Mouse (Mus musculus): ENCODE data around the gene Gse1. TPM values are rescaled to one million over a fixed set of nuclear protein-coding genes. Genes with fewer than 3 reads are reported as not detected.
A peak's percentile ranks its signal among the peaks of the same experiment; 100 is the strongest.

Gene Gse1
- total and polyA plus RNA-seq, 3 experiments: 12.1 to 24.3 (median 21.0) TPM

- TF ChIP-seq EP300 (IDR thresholded peaks at IDR 0.05; ENCODE audit: insufficient read depth, low read depth, low read length): no peak
- TF ChIP-seq POLR2A (IDR thresholded peaks at IDR 0.05; ENCODE audit: insufficient read depth, low read depth, low read length): no peak
- TF ChIP-seq CTCF (IDR thresholded peaks at IDR 0.05): no peak
- H3K9ac ChIP-seq (ENCODE audit: low read depth, low read length): no peak overlapping the region
- WGBS: 75% methylated on average over 6 of the region's 6 CpGs
- DNase-seq: no peak
- no peaks in the 10 kb centered on the region for H3K27me3 ChIP-seq (ENCODE audit: control insufficient read depth, insufficient read depth, low read length)
- H3K79me2 ChIP-seq (replicated peaks; ENCODE audit: control insufficient read depth, insufficient read depth, low read length): no peaks in the 10 kb centered on the region
- intact Hi-C loops (cut with DNase I): no loop called here
- H3K4me1 ChIP-seq (ENCODE audit: control insufficient read depth, insufficient read depth, low read length): peaks cover under 1% of the 10 kb centered on the region
- no peaks in the 10 kb centered on the region for H3K36me3 ChIP-seq (ENCODE audit: control insufficient read depth, insufficient read depth, low read length)
- no peak overlapping the region for H3K4me3 ChIP-seq
- no peak overlapping the region for H3K27ac ChIP-seq
Observed at GRCm38 (mm10) chr8:120454404-120454803, 226.1 kb downstream of the Gse1 start.

DNA sequence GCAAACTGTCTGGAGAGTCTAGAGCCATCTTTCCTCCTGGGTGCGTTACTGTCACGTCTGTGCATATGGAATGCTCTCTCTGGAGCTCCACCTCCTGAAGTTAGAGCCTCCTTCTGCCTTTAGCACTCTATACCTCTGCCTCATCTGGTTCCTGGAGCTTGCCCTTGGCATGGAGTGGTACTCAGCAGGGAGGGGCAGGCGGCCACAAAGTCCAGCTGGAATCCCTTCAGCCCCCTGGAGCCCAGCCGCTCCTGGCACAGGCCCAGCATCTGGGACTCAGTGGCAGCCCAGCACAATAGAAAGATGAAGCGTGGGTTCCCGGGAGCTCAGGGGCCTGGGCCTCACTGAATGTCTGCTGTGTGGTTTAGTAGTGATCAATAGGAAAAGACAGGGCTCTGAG lies 232.1 kb downstream of the Gse1 start:
- H3K27me3 ChIP-seq (ENCODE audit: control insufficient read depth, insufficient read depth, low read length): no peaks in the 10 kb centered on the region
- peaks cover 3% of the 10 kb centered on the region for H3K4me1 ChIP-seq (ENCODE audit: control insufficient read depth, insufficient read depth, low read length)
- no peak for DNase-seq
- intact Hi-C loops (cut with DNase I): no loop called here
- no peak overlapping the region for H3K4me3 ChIP-seq
- H3K9ac ChIP-seq (ENCODE audit: low read depth, low read length): no peak overlapping the region
- H3K27ac ChIP-seq: no peak overlapping the region
- no peak for TF ChIP-seq POLR2A (IDR thresholded peaks at IDR 0.05; ENCODE audit: insufficient read depth, low read depth, low read length)
- TF ChIP-seq CTCF (IDR thresholded peaks at IDR 0.05): no peak
- TF ChIP-seq EP300 (IDR thresholded peaks at IDR 0.05; ENCODE audit: insufficient read depth, low read depth, low read length): no peak
- H3K79me2 ChIP-seq (replicated peaks; ENCODE audit: control insufficient read depth, insufficient read depth, low read length): no peaks in the 10 kb centered on the region
- 76% methylated on average over 6 of the region's 6 CpGs for WGBS
- H3K36me3 ChIP-seq (ENCODE audit: control insufficient read depth, insufficient read depth, low read length): no peaks in the 10 kb centered on the region

- peaks cover 3% of the 10 kb centered on the region for H3K4me1 ChIP-seq (ENCODE audit: control insufficient read depth, insufficient read depth, low read length)
- DNase-seq: peak in 1 of 2 experiments; percentile 41
- no peak overlapping the region for H3K27ac ChIP-seq
- H3K79me2 ChIP-seq (replicated peaks; ENCODE audit: control insufficient read depth, insufficient read depth, low read length): no peaks in the 10 kb centered on the region
- no peak overlapping the region for H3K9ac ChIP-seq (ENCODE audit: low read depth, low read length)
- 31% methylated on average over 15 of the region's 15 CpGs for WGBS
- no peaks in the 10 kb centered on the region for H3K27me3 ChIP-seq (ENCODE audit: control insufficient read depth, insufficient read depth, low read length)
- no peak overlapping the region for H3K4me3 ChIP-seq
- TF ChIP-seq CTCF (IDR thresholded peaks at IDR 0.05) (no peak), POLR2A (IDR thresholded peaks at IDR 0.05; ENCODE audit: insufficient read depth, low read depth, low read length) (no peak)
- intact Hi-C loops (cut with DNase I): no loop called here
- H3K36me3 ChIP-seq (ENCODE audit: control insufficient read depth, insufficient read depth, low read length): no peaks in the 10 kb centered on the region
Observed at GRCm38 (mm10) chr8:120462119-120462551, 233.9 kb downstream of the Gse1 start.

DNA sequence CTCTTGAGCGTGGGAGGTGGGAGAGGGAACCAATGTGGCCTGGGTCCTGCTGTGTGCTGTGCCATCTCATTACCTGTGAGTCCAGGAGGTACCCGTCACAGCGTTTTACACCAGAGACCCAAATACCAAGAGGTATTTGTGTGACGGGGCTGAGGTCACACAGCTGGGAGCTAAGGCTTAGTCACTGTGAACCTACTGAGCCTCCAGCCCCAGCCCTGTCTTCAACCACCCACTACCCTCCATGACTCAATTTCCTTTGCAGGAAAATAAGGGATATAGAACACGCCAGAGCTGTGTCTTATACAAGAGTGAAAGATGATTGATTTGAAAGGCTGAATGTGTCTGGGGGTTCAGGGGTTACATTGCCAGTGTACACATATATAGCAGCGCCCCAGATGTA lies 234.4 kb downstream of the Gse1 start:
- no peak for TF ChIP-seq POLR2A (IDR thresholded peaks at IDR 0.05; ENCODE audit: insufficient read depth, low read depth, low read length)
- no peak for TF ChIP-seq CTCF (IDR thresholded peaks at IDR 0.05)
- no peak for TF ChIP-seq EP300 (IDR thresholded peaks at IDR 0.05; ENCODE audit: insufficient read depth, low read depth, low read length)
- H3K4me1 ChIP-seq (ENCODE audit: control insufficient read depth, insufficient read depth, low read length): peaks cover 3% of the 10 kb centered on the region
- H3K27me3 ChIP-seq (ENCODE audit: control insufficient read depth, insufficient read depth, low read length): no peaks in the 10 kb centered on the region
- H3K4me3 ChIP-seq: no peak overlapping the region
- no peaks in the 10 kb centered on the region for H3K79me2 ChIP-seq (replicated peaks; ENCODE audit: control insufficient read depth, insufficient read depth, low read length)
- no peak overlapping the region for H3K9ac ChIP-seq (ENCODE audit: low read depth, low read length)
- H3K36me3 ChIP-seq (ENCODE audit: control insufficient read depth, insufficient read depth, low read length): no peaks in the 10 kb centered on the region
- WGBS: 73% methylated on average over 6 of the region's 6 CpGs
- no peak for DNase-seq
- intact Hi-C loops (cut with DNase I): no loop called here
- no peak overlapping the region for H3K27ac ChIP-seq

- intact Hi-C loops (cut with DNase I): no loop called here
- 85% methylated on average over 5 of the region's 9 CpGs for WGBS
- no peak overlapping the region for H3K4me3 ChIP-seq
- no peak overlapping the region for H3K9ac ChIP-seq (ENCODE audit: low read depth, low read length)
- H3K4me1 ChIP-seq (ENCODE audit: control insufficient read depth, insufficient read depth, low read length): peaks cover 3% of the 10 kb centered on the region
- H3K27me3 ChIP-seq (ENCODE audit: control insufficient read depth, insufficient read depth, low read length): no peaks in the 10 kb centered on the region
- DNase-seq: no peak
- TF ChIP-seq EP300 (IDR thresholded peaks at IDR 0.05; ENCODE audit: insufficient read depth, low read depth, low read length) (no peak), POLR2A (IDR thresholded peaks at IDR 0.05; ENCODE audit: insufficient read depth, low read depth, low read length) (no peak), CTCF (IDR thresholded peaks at IDR 0.05) (no peak)
- no peaks in the 10 kb centered on the region for H3K36me3 ChIP-seq (ENCODE audit: control insufficient read depth, insufficient read depth, low read length)
- no peak overlapping the region for H3K27ac ChIP-seq
- H3K79me2 ChIP-seq (replicated peaks; ENCODE audit: control insufficient read depth, insufficient read depth, low read length): no peaks in the 10 kb centered on the region
Observed at GRCm38 (mm10) chr8:120463918-120464584, 235.8 kb downstream of the Gse1 start.

DNA sequence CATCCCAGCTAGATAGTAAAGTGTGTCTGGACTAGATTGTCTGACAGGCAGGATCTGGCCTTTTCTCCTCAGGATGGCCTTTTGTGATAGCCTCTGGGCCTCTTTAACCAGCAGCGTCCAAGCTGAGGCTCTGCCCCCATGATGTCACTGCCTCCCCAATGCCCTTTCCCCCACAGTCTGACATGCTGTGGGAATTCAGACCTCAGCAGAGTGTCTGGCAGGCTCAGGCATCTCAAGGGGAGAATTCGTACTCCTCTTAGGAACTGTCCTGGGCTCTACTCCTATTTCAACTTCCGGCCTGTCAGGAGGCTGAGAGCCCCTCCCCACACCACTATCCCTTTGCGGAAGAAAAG lies 236.3 kb downstream of the Gse1 start:
- WGBS: 62% methylated on average over 4 of the region's 4 CpGs

More for the DNA sequence above, 236.3 kb downstream of the Gse1 start:
- H3K9ac ChIP-seq (ENCODE audit: low read depth, low read length): no peak overlapping the region
- no peak for DNase-seq
- H3K4me1 ChIP-seq (ENCODE audit: control insufficient read depth, insufficient read depth, low read length): peaks cover under 1% of the 10 kb centered on the region
- H3K27ac ChIP-seq: no peak overlapping the region
- TF ChIP-seq CTCF (IDR thresholded peaks at IDR 0.05): no peak
- no peak for TF ChIP-seq POLR2A (IDR thresholded peaks at IDR 0.05; ENCODE audit: insufficient read depth, low read depth, low read length)
- TF ChIP-seq EP300 (IDR thresholded peaks at IDR 0.05; ENCODE audit: insufficient read depth, low read depth, low read length): no peak
- no peaks in the 10 kb centered on the region for H3K27me3 ChIP-seq (ENCODE audit: control insufficient read depth, insufficient read depth, low read length)
- no peaks in the 10 kb centered on the region for H3K36me3 ChIP-seq (ENCODE audit: control insufficient read depth, insufficient read depth, low read length)
- intact Hi-C loops (cut with DNase I): no loop called here
- no peak overlapping the region for H3K4me3 ChIP-seq
- H3K79me2 ChIP-seq (replicated peaks; ENCODE audit: control insufficient read depth, insufficient read depth, low read length): no peaks in the 10 kb centered on the region

Data from heart, adult 2 months (tissue).